Mouse (Mus musculus) telencephalon, adult 2 months (tissue): ENCODE data around the gene Ctla2a.
"Not testable (repeated sequence)": the region's sequence is repeated elsewhere in the genome, so short reads cannot be mapped to it uniquely, and the experiment has no call there.

Source experiments
- DNase-seq: peaks from one replicate; pipeline ENCODE4 v3.0.0-alpha.2; 2011; ENCODE audit warnings: low read depth, low spot score

Gene Ctla2a

GRCm38 (mm10) chr13:60936500-60936901 lies at the start of gene Ctla2a, which contains the start of gene Gm49391:
TSS of gene Ctla2a (minus strand) at chr13:60936625.
TSS of gene Gm49391 (minus strand) at chr13:60936571.
- DNase-seq, result no peak

- DNase-seq, result not testable (repeated sequence)
These were observed 35.9 kb upstream of the Ctla2a start for GRCm38 (mm10) chr13:60972319-60972718.

- not testable (repeated sequence) for DNase-seq
These were observed 27.6 kb upstream of the Ctla2a start for GRCm38 (mm10) chr13:60963985-60964384.

- DNase-seq, result no peak
These were observed 25.3 kb upstream of the Ctla2a start for GRCm38 (mm10) chr13:60961706-60962105.

GRCm38 (mm10) chr13:60941884-60942283 lies 5.5 kb upstream of the Ctla2a start, which contains the start of gene Tpbpa:
TSS of gene Tpbpa (minus strand) at chr13:60941984.
- not testable (repeated sequence) for DNase-seq

GRCm38 (mm10) chr13:60935490-60935889 lies 935 bp downstream of the Ctla2a start, which contains the start of gene Gm49393:
TSS of gene Gm49393 (minus strand) at chr13:60935590.
- not testable (repeated sequence) for DNase-seq

GRCm38 (mm10) chr13:60904780-60905179 lies 31.6 kb downstream of the Ctla2a start, which contains the start of gene Tpbpb:
TSS of gene Tpbpb (minus strand) at chr13:60904880.
- DNase-seq, result not testable (repeated sequence)

- DNase-seq, result no peak
These were observed 39.1 kb downstream of the Ctla2a start, which contains the start of gene Ctla2b for GRCm38 (mm10) chr13:60897328-60897727. TSS of gene Ctla2b (minus strand) at chr13:60897447.

- DNase-seq, result not testable (repeated sequence)
These were observed 39.6 kb downstream of the Ctla2a start, which contains the start of gene Gm49392 for GRCm38 (mm10) chr13:60896794-60897193. TSS of gene Gm49392 (minus strand) at chr13:60896894.

GRCm38 (mm10) chr13:60895406-60896160 lies 40.8 kb downstream of the Ctla2a start:
- DNase-seq, result no peak

GRCm38 (mm10) chr13:60892301-60892700 lies 44.1 kb downstream of the Ctla2a start:
- no peak for DNase-seq
